Mouse (Mus musculus): ENCODE data around the gene Kdm5b.
A peak's percentile ranks its signal among the peaks of the same experiment; 100 is the strongest.
"Not testable (repeated sequence)": the region's sequence is repeated elsewhere in the genome, so short reads cannot be mapped to it uniquely, and the experiment has no call there.

Kdm5b gene

DNA sequence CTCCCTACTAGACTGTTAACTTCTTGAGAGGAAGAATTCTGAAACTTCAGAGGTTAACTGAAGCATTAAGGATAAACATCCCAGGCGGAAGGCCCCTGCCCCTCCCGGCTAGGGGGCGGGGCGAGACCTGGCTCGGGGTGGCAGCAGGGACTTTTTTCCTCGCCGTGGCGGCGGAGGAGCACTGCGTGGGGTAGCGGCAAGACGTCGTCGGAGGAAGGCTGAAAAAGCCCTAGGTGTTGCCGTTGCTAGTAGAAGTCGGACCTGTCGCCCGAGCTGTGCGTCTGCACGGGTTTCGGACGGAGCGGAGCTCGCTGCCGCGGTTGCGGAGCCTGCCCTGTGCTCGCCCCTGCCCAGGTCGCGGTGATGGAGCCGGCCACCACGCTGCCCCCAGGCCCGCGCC, at the start of gene Kdm5b:
Kdm5b (plus strand) TSS at position 196 of the 400 bp plus-strand sequence.
- DNase-seq (ENCODE audit: low spot score in 2 of 2): peak; percentile 91 to 92

- DNase-seq (ENCODE audit: low spot score in 2 of 2): no peak
Measured at GRCm38 (mm10) chr1:134512183-134512582, 47.8 kb upstream of the Kdm5b start.

DNA sequence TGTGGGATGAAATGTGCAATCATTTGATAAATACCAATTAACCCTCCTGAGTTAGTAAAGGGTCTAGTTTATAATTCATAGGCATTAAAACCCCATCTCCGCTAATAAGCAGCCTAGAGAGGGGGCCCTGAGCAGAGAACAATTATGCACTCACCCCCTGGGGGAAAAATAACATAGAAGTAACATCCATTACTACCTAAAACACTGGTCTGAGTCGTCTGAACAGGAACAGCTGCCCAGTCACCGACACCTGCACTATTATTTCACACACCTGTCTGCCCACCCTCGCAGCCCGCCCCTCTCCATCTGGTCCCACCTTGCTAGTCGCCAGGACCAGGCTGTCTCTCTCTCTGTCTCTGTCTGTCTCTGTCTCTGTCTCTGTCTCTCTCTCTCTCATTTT, 47.4 kb upstream of the Kdm5b start:
- DNase-seq (ENCODE audit: low spot score in 2 of 2): no peak

DNA sequence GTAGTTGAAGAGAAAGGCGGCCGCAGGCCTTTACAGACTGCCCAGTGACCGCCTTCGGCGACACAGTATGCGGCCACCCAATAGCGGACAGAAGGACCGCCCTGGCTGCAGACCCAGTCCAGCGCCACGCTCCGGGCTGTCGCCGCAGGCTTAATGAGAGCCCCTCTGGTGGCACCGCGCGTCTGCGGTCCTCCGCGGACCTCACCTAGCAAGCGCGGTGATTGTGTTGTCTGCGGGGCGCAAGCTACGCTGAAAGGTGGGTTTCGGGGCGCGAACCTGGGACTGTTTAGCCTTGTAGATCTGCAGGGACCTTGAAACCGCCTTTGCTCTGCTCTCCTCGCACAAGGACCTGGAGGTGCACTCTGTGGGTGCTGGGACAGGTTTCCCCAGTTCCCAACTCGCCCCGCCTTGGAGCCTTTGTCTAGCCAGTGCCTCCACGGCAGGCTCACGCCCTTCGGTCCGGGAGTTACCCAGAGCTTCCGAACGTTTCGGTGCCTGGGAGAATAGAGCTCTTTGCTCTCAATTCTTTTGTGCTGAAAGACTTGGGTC, 46.6 kb upstream of the Kdm5b start:
- peak; percentile 50 to 69 for DNase-seq (ENCODE audit: low spot score in 2 of 2)

DNA sequence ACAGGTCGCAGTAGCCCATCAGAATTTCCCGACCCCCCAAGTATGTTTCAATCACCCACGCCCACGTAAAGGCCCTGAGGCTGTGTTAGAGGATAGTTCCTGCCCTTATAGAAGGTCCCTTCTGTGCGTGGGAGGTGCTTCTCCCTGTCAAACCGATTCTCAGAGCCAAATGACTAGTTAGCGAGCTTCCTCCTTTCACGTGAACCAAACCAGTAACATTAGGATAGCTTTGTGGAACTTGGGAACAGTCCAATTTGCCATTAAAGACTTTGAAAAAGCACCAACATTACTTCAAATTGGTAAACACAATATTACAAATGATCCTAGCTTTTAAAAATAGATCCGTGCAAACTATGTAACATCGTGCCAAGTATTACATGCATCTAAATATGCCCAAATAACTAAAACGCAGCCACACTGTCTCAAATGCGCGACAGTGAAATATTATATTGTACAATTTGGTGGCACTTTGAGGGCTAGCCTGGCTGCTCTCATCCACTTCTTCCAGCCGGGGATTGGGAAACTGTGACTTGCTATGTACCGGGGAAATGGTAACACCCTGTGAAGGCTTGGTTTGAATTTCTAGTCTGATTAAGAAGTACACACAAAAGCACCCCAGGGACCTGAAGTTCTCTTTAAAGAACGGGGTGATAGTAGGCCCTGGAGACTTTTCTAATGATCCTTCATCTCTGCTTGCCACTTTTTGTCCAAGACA, 45.9 kb upstream of the Kdm5b start:
- no peak for DNase-seq (ENCODE audit: low spot score in 2 of 2)

DNA sequence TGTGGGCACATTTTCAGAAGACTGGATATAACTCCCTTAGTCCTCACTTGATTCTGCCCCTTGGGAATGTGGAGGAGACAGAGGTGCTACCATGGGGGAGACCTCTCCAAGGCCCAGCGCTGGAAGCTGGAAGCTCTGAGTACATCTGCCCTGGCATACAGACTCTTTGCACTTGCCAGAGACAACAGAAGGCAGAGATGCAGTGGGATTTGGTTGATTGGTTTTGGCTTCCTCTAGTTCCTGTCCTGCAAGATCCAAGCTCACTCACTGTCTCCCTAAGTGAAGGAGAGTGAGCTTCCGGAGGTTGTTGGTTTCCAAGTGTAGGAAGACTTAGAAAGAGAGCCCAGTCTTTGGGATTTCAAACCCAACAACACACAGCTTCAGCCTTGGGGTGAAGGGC, 44.1 kb upstream of the Kdm5b start:
- no peak for DNase-seq (ENCODE audit: low spot score in 2 of 2)

DNA sequence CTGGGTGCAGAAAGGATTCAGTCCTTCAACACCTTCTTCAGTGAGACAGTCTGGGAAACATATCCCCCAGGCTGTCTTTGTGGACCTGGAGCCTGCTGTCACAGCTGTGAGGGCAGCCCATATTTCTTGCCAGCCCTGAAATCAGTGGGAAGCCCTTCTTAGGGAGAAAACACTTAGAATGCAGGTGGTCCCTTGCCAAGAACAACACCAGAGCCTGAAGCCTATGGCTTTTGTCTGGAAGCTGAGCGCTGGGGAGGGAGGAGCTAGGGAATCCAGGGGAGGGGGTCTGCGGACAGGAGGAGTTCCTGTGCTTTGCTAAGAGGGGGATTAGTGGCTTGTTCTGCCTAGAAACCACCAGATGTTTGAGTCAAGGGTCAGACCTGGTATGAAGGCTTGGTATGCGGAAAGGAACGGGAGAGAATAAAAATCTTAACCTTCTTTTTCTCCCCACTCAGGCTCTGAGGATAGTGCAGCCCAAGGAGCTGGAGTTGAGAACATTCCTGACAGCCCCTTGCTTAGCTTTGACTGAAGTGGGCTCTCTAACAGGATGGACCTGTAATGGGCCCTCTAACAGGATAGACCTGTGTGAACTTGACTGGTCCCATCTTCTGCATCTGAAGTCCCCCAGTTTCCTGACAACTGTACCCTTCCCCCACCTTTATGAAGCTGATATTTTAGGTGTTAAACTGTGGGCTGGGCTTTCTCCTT, 43.3 kb upstream of the Kdm5b start:
- DNase-seq (ENCODE audit: low spot score in 2 of 2): peak in 1 of 2 experiments; percentile 36

- not testable (repeated sequence) for DNase-seq (ENCODE audit: low spot score in 2 of 2)
Measured at GRCm38 (mm10) chr1:134517841-134518240, 42.1 kb upstream of the Kdm5b start.

DNA sequence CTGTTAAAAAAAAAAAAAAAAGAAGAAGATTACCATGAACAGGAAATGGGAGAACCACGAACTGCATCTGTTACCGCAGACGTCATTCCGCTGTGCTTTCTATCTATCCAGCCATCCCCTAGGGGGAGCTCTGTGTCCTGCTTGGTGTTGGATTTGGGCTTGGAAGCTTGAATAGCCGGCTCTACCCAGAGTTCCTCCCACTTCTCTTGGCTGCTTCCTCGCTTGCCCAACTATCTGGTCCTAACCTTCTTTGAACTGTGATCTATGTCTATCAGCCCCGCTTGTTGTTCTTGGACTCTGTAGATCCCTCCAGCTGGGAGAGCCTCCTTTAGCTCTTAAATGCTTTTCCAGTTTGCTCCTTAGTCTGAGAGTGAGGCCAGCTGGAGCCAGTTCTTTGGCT, 41.3 kb upstream of the Kdm5b start:
- DNase-seq (ENCODE audit: low spot score in 2 of 2): peak; percentile 80 to 85

- not testable (repeated sequence) for DNase-seq (ENCODE audit: low spot score in 2 of 2)
Measured at GRCm38 (mm10) chr1:134519201-134519600, 40.8 kb upstream of the Kdm5b start.

DNA sequence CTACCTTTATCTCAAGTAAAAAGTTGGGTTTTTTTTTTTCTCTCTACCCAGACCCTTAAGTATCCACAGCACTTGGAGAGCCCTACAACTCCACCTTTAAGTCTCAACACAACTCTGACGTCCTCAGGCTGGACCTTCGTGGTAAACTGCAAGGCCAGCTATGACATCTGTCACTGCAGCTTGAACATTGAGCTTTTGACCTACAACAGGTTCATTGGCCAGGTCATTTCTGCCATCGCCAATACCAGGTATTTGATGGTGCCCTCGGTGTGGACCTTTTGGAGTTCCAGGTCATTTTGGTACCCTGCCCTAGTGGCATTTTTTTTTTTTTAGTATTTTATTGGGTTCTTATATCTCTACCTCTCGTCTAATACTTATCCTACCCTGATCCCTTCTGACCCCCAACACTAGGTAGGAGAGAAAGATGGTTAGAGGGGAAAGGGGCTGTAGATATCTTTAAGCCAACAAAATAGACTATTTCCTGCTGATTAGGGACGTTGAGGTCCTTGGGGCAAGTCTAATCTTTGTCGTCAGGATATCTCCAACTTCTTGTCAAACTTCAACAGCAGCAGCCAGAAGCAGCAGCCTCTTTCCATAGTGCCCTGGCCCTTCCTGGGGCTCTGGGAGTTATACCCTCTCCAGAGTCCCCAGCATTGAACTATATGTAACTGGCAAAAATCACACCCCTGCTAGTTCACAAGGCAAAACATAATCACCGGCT, 39.8 kb upstream of the Kdm5b start:
- no peak for DNase-seq (ENCODE audit: low spot score in 2 of 2)

- no peak for DNase-seq (ENCODE audit: low spot score in 2 of 2)
Measured at GRCm38 (mm10) chr1:134521163-134521562, 38.8 kb upstream of the Kdm5b start.

DNA sequence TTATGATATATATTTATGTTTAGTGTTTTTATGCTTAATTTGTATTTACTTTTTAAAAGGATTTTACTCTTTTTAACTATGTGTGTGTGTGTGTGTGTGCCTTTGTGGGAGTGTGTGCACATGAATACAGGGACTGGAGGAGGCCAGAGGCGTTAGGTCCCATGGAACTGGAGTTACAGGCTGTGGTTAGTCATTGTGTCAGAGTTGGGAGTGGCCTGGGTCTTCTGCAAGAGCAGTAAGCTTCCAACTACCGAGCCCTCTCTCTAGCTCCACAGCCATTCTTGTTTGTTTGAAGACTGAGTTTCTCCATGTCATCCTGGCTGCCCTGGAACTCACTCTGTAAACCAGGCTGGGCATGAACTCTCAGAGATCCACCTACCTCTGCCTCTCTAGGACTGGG, 37.6 kb upstream of the Kdm5b start:
- DNase-seq (ENCODE audit: low spot score in 2 of 2): no peak

GRCm38 (mm10) chr1:134524424-134524823, 35.5 kb upstream of the Kdm5b start:
- no peak for DNase-seq (ENCODE audit: low spot score in 2 of 2)

DNA sequence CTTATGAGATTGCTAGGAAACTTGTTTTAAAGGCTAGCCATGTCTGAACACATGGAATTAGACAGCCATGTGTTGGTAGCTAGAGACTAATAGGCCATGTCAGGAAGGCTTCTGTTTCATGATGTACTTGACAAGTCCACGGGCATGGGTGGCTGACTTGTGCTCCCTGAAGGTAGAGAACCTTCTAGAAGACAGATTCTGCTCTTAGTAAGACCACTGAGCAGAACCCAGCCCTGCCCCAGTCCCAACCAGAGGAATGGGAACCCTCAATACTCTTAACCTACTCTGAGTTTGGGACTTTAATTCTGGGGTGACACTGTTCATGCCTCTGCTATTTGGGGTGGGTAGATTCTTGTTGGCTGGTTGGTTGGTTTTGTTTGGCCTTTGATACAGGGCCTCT, 35.0 kb upstream of the Kdm5b start:
- DNase-seq (ENCODE audit: low spot score in 2 of 2): no peak

DNA sequence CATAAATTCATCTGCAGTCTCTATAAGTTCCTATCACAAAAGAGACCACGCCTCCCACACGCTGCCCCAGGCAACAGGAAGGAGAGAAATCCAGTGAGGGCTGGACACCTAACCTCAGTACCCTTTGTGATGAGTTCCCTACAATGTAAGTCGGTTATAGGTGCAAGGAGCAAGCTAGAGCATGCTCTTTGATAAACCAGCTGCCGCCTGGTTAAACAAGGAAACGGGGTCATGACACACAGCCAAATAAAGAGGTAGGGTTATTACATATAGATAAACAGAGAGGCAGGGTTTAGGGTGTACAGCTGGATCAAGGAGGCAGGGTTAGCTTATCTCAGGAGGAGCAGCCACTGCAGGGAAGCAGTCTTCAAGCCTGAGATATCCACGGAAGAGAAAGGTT, 33.2 kb upstream of the Kdm5b start:
- peak in 1 of 2 experiments; percentile 26 for DNase-seq (ENCODE audit: low spot score in 2 of 2)

DNA sequence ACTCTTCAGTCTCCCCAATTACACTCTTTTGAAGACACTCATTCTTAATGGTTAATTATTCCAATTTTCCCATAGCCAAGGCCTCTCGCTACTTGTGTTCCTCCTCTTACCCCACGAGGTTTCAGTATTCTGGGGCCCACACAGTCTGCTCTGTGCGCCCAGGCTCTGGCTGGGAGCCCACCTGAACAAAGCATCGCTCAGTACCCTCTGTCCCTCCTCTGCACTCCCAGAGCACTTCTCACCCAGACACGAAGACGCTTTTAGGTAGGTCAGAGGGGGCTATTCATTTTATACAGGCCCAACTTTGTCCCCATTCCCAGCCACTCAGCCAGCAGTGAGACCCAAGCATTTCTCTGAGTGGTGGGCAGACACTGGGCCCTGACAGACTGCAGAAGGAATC, 29.4 kb upstream of the Kdm5b start:
- no peak for DNase-seq (ENCODE audit: low spot score in 2 of 2)

DNA sequence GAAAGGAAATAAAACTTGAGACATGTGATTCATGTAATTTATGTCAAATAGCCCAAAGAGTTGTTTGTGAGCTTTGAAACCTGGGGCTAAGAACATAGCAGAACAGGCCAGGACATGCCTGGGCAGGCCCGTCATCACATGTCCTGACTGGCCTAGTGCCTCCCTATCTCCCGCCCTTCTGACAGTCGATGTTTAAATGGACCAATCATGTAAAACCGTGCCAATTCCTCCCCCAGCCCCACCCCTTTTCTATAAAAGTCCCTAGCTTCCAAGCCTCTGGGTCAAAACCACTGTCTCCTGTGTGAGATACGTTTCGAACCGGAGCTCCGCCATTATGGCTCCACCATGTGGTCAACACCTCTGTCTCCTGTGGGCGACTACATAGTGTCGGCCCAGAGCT, 26.3 kb upstream of the Kdm5b start:
- not testable (repeated sequence) for DNase-seq (ENCODE audit: low spot score in 2 of 2)

- DNase-seq (ENCODE audit: low spot score in 2 of 2): no peak
Measured at GRCm38 (mm10) chr1:134535054-134535453, 24.9 kb upstream of the Kdm5b start.

DNA sequence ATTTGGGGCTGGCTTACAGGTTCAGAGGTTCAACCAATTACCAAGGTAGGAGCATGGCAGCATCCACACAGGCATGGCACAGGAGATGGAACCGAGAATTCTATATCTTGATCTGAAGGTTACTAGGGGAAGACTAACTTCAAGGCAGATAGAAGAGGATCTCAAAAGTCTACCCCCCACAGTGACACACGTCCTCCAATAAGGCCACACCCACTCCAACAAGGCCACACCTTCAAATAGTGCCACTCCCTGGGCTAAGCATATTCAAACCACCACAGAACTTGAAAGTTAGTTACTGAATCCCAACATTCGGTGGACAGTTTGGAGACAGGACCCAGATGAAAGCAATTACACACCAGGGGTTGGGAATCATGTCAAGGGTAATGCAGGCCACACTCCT, 24.5 kb upstream of the Kdm5b start:
- DNase-seq (ENCODE audit: low spot score in 2 of 2): no peak

GRCm38 (mm10) chr1:134540610-134541009, 19.4 kb upstream of the Kdm5b start:
- no peak for DNase-seq (ENCODE audit: low spot score in 2 of 2)

DNA sequence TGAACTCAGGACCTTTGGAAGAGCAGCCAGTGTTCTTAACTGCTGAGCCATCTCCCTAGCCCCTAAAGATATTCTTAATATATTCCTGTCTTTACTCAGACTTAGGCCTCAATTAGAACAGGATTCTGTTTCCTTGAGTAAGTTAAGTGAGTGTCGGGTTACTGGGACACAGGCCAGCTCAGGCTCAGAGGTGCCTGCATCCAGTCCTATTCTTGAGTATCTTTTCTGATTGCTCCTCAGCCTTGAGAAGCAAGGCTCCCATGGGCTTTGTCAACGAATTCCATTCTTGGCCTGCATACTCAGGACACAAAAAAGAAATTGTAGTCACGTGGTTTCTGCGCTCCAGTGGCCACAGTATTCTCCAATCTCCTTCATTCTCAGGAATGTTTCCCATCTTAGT, 11.7 kb upstream of the Kdm5b start:
- no peak for DNase-seq (ENCODE audit: low spot score in 2 of 2)

Measured in urinary bladder, postnatal 4 days (tissue).